Mouse (Mus musculus) G1E (cell line): ENCODE results near the gene Olfr1445.

ENCODE experiments used
- CTCF ChIP-seq: IDR thresholded peaks from 2 replicates; pipeline ENCODE4 v1.5.1; 2012; ENCODE audit warnings: low read depth, low read length, inconsistent platforms, mixed read lengths
- GATA1 ChIP-seq: IDR thresholded peaks from 2 replicates; pipeline ENCODE4 v1.6.1; 2012; ENCODE audit warnings: borderline replicate concordance, low read length, inconsistent platforms, mixed read lengths

- TF ChIP-seq CTCF (no peak), GATA1 (no peak)
These were observed 37.3 kb upstream of the Olfr1445 start, which contains the start of gene Gm5244 for GRCm38 (mm10) chr19:12846382-12846781.
